Mouse (Mus musculus): ENCODE data around the gene Smim17. TPM values are rescaled to one million over a fixed set of nuclear protein-coding genes. Genes with fewer than 3 reads are reported as not detected.

Gene Smim17
- 0.22 and 0.61 TPM in 2 replicates for polyA plus RNA-seq (2014; fragmentation: Nextera tagmentation; extraction: Ambion mirVana)

- peak within 1 kb of the TSS; percentile 71 for H3K4me2 ChIP-seq
- no peak for TF ChIP-seq CTCF (IDR thresholded peaks at IDR 0.05; ENCODE audit: low read depth)
- DNase-seq, result peak; percentile 78
- H3K27ac ChIP-seq (ENCODE audit: low read depth), result no peak within 1 kb of the TSS
- H3K9me3 ChIP-seq (ENCODE audit: low read depth, low read length), result no peaks in the 10 kb centered on the region
- no peaks in the 10 kb centered on the region for H3K4me1 ChIP-seq (ENCODE audit: insufficient read depth)
- peak within 1 kb of the TSS; percentile 49 for H3K9ac ChIP-seq
- peak; percentile 91 for ATAC-seq (ENCODE audit: insufficient read depth)
- H3K4me3 ChIP-seq (ENCODE audit: low read depth, low read length), result peak within 1 kb of the TSS; percentile 48
- H3K36me3 ChIP-seq (ENCODE audit: insufficient read depth), result peaks cover 11% of the 10 kb centered on the region; the same call in 1 of the 2 replicates
- WGBS, result 25% methylated on average over 25 of the region's 25 CpGs
- H3K27me3 ChIP-seq (ENCODE audit: insufficient read depth, low read length), result no peaks in the 10 kb centered on the region
Measured at GRCm38 (mm10) chr7:6397996-6398975, at the start of gene Smim17. Gene Smim17 (plus strand): TSS chr7:6398715.

DNA sequence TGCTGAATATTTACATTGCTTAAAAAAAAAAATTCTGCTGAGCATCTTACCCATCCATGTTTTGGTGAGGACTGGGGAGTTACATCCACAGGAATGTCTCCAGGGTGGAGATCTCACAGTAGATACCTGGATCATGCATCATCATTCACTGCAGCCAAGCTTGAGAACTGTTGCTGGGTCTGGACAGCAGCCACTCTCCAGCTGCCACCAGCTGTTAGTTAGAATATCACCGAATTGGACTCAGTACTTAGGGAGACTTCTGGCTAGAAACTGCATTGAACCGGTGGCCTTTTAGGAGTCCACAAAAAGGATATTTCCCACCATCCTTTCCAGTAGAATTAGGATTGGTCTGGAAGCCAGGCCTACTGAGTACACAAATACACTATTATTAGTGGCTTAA, 40.4 kb upstream of the Smim17 start:
- no peaks in the 10 kb centered on the region for H3K4me1 ChIP-seq (ENCODE audit: insufficient read depth)
- WGBS, result 48% methylated on average over 2 of the region's 2 CpGs
- DNase-seq (no peak), ATAC-seq (ENCODE audit: insufficient read depth) (no peak)
- H3K9me3 ChIP-seq (ENCODE audit: low read depth, low read length), result no peaks in the 10 kb centered on the region
- H3K27me3 ChIP-seq (ENCODE audit: insufficient read depth, low read length), result no peaks in the 10 kb centered on the region
- no peak overlapping the region for H3K4me3 ChIP-seq (ENCODE audit: low read depth, low read length)
- no peak overlapping the region for H3K9ac ChIP-seq
- no peak for TF ChIP-seq CTCF (IDR thresholded peaks at IDR 0.05; ENCODE audit: low read depth)
- H3K36me3 ChIP-seq (ENCODE audit: insufficient read depth), result peaks cover 9% of the 10 kb centered on the region; the same call in 1 of the 2 replicates
- no peak overlapping the region for H3K4me2 ChIP-seq
- no peak overlapping the region for H3K27ac ChIP-seq (ENCODE audit: low read depth)

DNA sequence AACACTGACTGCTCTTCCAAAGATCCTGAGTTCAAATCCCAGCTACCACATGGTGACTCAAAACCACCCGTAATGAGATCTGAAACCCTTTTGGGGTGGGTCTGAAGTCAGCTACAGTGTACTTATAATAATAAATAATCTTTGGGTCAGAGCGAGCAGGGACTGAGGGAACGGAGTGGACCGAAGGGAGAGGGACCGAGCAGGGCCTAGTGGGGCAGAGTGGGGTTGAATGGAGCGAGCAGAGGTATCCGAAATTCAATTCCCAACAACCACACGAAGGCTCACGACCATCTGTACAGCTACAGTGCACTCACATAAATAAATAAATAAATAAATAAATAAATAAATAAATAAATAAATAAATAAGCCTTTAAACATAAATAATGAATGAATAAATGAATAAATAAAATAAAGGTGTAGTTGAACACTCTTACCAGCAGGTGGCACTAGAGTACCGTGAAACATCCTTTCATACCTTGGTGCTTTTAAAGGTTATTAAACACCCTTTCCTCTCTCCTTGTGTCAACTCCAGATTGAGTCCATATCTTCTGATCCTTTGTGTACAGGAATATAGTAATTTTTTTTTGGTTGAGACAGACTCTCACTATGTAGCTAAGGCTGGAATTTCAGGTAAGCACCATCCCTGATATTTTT, 39.5 kb upstream of the Smim17 start:
- no peak for ATAC-seq (ENCODE audit: insufficient read depth)
- no peak overlapping the region for H3K9ac ChIP-seq
- WGBS, result 50% methylated on average over 10 of the region's 10 CpGs

DNA sequence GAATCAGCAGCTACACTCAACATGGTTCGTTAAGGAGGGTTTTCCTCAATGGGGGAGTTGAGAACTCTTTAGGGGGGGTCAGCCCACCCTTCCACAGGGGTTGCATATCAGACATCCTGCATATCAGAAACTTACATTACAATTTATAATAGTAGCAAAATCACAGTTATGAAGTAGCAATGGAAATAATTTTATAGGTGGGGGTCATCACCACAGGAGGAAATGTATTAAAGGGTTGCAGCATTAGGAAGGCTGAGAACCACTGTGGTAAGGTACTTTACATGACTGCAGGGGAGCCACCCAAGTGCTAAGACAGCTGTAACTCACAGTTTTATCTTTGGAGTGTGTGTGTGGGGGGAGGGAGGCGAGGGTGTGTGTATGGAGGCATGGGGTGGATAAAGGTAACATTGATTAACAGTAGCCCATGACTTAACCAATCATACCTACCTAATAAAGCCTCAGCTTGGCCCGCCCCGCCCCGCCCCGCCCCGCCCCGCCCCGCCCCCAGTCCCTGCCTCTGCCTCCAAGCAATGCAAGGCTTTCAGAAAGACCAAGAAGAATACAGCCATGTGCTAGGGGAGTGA, 37.9 kb upstream of the Smim17 start:
- Histone ChIP-seq H3K4me2 (no peak overlapping the region), H3K27ac (ENCODE audit: low read depth) (no peak overlapping the region), H3K4me1 (ENCODE audit: insufficient read depth) (0 out of 2 replicates have a peak, but pooled peaks cover 5% of the 10 kb centered on the region), H3K4me3 (ENCODE audit: low read depth, low read length) (no peak overlapping the region), H3K27me3 (ENCODE audit: insufficient read depth, low read length) (no peaks in the 10 kb centered on the region), H3K9me3 (ENCODE audit: low read depth, low read length) (no peaks in the 10 kb centered on the region), H3K36me3 (ENCODE audit: insufficient read depth) (no peaks in the 10 kb centered on the region), H3K9ac (no peak overlapping the region)
- whole genome bisulfite sequencing, result 23% methylated on average over 9 of the region's 9 CpGs
- ATAC-seq (ENCODE audit: insufficient read depth), result no peak
- no peak for TF ChIP-seq CTCF (IDR thresholded peaks at IDR 0.05; ENCODE audit: low read depth)
- DNase-seq, result no peak

More for the DNA sequence above, 39.5 kb upstream of the Smim17 start:
- Histone ChIP-seq H3K9me3 (ENCODE audit: low read depth, low read length) (no peaks in the 10 kb centered on the region), H3K4me3 (ENCODE audit: low read depth, low read length) (no peak overlapping the region), H3K4me1 (ENCODE audit: insufficient read depth) (0 out of 2 replicates have a peak, but pooled peaks cover 4% of the 10 kb centered on the region), H3K4me2 (no peak overlapping the region), H3K27me3 (ENCODE audit: insufficient read depth, low read length) (no peaks in the 10 kb centered on the region), H3K36me3 (ENCODE audit: insufficient read depth) (peaks cover 3% of the 10 kb centered on the region; the same call in 1 of the 2 replicates), H3K27ac (ENCODE audit: low read depth) (no peak overlapping the region)
- peak; percentile 89 for DNase-seq
- TF ChIP-seq CTCF (IDR thresholded peaks at IDR 0.05; ENCODE audit: low read depth), result peak; percentile 72

GRCm38 (mm10) chr7:6361756-6362155, 36.8 kb upstream of the Smim17 start:
- Histone ChIP-seq H3K27me3 (ENCODE audit: insufficient read depth, low read length) (no peaks in the 10 kb centered on the region), H3K9ac (peak overlapping the region; percentile 45), H3K9me3 (ENCODE audit: low read depth, low read length) (no peaks in the 10 kb centered on the region), H3K36me3 (ENCODE audit: insufficient read depth) (no peaks in the 10 kb centered on the region), H3K4me2 (peak overlapping the region; percentile 67), H3K4me1 (ENCODE audit: insufficient read depth) (0 out of 2 replicates have a peak, but pooled peaks cover 5% of the 10 kb centered on the region), H3K4me3 (ENCODE audit: low read depth, low read length) (peak overlapping the region; percentile 56), H3K27ac (ENCODE audit: low read depth) (peak overlapping the region; percentile 86)
- TF ChIP-seq CTCF (IDR thresholded peaks at IDR 0.05; ENCODE audit: low read depth), result no peak
- no peak for ATAC-seq (ENCODE audit: insufficient read depth)
- 20% methylated on average over 7 of the region's 7 CpGs for WGBS
- DNase-seq, result no peak

GRCm38 (mm10) chr7:6362268-6363046, 36.1 kb upstream of the Smim17 start:
- under 1% methylated on average over 38 of the region's 38 CpGs for WGBS
- DNase-seq (peak; percentile 99), ATAC-seq (ENCODE audit: insufficient read depth) (peak; percentile 94)
- Histone ChIP-seq H3K9me3 (ENCODE audit: low read depth, low read length) (no peaks in the 10 kb centered on the region), H3K27me3 (ENCODE audit: insufficient read depth, low read length) (no peaks in the 10 kb centered on the region), H3K4me2 (peak overlapping the region; percentile 67), H3K36me3 (ENCODE audit: insufficient read depth) (no peaks in the 10 kb centered on the region), H3K9ac (peak overlapping the region; percentile 45), H3K4me3 (ENCODE audit: low read depth, low read length) (peak overlapping the region; percentile 56), H3K4me1 (ENCODE audit: insufficient read depth) (0 out of 2 replicates have a peak, but pooled peaks cover 5% of the 10 kb centered on the region), H3K27ac (ENCODE audit: low read depth) (peak overlapping the region; percentile 86)
- TF ChIP-seq CTCF (IDR thresholded peaks at IDR 0.05; ENCODE audit: low read depth), result no peak

Measured in lung, embryonic 14.5 days (tissue).